Mouse (Mus musculus) myocyte (in vitro differentiated cells): ENCODE results near the gene Glis3.

Experiments
- E2F4 ChIP-seq: IDR thresholded peaks from one replicate; pipeline ENCODE4 v1.6.1; 2011; ENCODE audit warnings: mild to moderate bottlenecking, control low read depth, moderate library complexity; ENCODE audit not compliant: insufficient read depth
- MAX ChIP-seq: IDR thresholded peaks from one replicate; pipeline ENCODE4 v1.6.1; 2011; ENCODE audit warnings: low read depth, mild to moderate bottlenecking, control low read depth
- POLR2A ChIP-seq: IDR thresholded peaks from one replicate; pipeline ENCODE4 v1.6.1; 2011; ENCODE audit warnings: low read depth, mild to moderate bottlenecking, control low read depth, moderate library complexity; ENCODE audit not compliant: insufficient read length
- POLR2AphosphoS2 ChIP-seq: IDR thresholded peaks from one replicate; pipeline ENCODE4 v1.6.1; 2011; ENCODE audit warnings: low read depth, control low read depth; ENCODE audit not compliant: insufficient read length
- TCF12 ChIP-seq: IDR thresholded peaks from one replicate; pipeline ENCODE4 v1.6.1; 2011; ENCODE audit warnings: mild to moderate bottlenecking, control low read depth; ENCODE audit not compliant: poor library complexity, insufficient read depth, severe bottlenecking

GRCm38 (mm10) chr19:28368215-28368614 lies 311.7 kb downstream of the Glis3 start:
- TF ChIP-seq POLR2A (no peak), MAX (no peak), POLR2AphosphoS2 (no peak), TCF12 (no peak), E2F4 (no peak)
